Mouse (Mus musculus): ENCODE data around the gene Nmnat1.
A peak's percentile ranks its signal among the peaks of the same experiment; 100 is the strongest.

The Nmnat1 gene

GRCm38 (mm10) chr4:149485053-149485824, at the start of gene Nmnat1, which contains the start of gene Lzic:
Nmnat1 (minus strand) TSS chr4:149485202.
Lzic (plus strand) TSS chr4:149485229.
- DNase-seq (ENCODE audit: low spot score): peak; percentile 98

- DNase-seq (ENCODE audit: low spot score): no peak
Measured at GRCm38 (mm10) chr4:149529691-149530090, 44.7 kb upstream of the Nmnat1 start.

DNA sequence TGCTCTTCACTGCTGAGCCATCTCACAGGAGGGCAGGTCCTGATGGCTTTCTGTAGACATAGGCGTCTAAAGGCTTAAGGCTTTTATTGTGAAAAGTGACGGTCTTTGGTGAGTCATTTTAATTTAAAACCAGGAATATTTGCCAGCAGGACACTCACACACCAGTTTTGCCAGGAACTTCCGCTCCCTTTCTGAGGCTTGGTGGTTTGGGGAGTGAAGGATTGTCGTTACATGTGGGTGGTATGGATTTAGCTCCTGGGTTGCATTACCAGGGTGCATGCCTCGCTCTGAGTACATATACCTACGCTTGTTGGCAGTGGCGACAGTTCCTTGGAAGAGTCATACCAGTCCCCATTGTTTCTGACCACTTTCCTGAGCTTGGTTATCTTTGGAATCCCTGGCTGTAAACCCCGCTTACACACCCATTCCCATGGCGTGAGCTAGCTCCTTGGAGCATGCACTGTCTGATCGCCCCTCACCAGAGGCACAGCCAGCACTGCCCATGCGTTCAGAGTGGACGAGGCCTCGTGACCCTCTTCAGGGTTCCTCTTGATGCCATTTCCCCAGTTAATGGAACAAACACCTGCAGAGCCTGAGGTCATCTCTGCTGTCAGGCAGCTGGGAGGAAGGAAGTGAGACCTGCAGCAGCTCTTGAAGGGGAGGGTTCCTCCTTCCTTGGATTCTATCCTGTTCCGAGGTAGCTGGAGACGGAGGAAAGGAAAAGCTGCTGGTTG, 42.8 kb upstream of the Nmnat1 start:
- DNase-seq (ENCODE audit: low spot score): no peak

DNA sequence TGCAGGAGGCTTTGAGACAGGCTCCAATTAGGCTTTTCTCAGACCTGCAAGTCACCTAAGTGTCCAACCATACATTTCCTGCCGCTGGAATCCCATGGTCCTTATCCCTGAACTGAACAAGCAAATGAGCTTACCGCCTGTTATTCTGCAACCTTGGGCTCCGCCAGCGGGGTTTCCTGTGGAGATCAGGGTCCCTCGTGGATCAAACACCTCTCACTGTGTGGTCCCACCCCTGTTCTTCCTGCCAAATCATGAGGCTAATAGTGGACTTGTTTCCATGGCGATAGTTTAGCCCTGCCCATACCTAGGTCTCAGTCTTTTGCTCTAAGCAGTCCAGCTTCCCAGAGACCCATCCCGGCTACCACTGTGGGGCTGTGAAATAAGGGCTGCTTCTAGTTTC, 41.3 kb upstream of the Nmnat1 start:
- peak; percentile 42 for DNase-seq (ENCODE audit: low spot score)

GRCm38 (mm10) chr4:149525811-149526210, 40.8 kb upstream of the Nmnat1 start:
- no peak for DNase-seq (ENCODE audit: low spot score)

- DNase-seq (ENCODE audit: low spot score): no peak
Measured at GRCm38 (mm10) chr4:149525170-149525569, 40.2 kb upstream of the Nmnat1 start.

- no peak for DNase-seq (ENCODE audit: low spot score)
Measured at GRCm38 (mm10) chr4:149523961-149524360, 39.0 kb upstream of the Nmnat1 start.

DNA sequence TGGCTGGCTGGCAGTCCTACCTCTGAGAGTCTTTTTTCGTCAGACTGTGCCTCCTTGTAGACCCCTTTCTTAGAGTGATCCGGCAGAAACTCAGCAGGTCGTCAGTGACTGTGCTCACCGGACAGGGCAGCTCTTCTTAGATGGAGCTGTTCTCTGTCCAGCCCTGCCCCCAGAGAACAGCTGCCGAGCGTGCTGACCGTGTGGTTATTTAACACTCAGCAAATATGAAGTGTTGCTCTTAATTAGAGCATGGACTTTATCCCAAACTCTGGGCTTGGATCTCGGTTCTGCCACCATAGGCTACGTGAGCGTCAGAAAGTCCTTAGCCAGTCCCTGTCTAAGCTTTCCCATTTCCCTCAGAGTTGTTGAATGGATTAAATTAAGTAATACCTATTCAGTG, 36.3 kb upstream of the Nmnat1 start:
- no peak for DNase-seq (ENCODE audit: low spot score)

DNA sequence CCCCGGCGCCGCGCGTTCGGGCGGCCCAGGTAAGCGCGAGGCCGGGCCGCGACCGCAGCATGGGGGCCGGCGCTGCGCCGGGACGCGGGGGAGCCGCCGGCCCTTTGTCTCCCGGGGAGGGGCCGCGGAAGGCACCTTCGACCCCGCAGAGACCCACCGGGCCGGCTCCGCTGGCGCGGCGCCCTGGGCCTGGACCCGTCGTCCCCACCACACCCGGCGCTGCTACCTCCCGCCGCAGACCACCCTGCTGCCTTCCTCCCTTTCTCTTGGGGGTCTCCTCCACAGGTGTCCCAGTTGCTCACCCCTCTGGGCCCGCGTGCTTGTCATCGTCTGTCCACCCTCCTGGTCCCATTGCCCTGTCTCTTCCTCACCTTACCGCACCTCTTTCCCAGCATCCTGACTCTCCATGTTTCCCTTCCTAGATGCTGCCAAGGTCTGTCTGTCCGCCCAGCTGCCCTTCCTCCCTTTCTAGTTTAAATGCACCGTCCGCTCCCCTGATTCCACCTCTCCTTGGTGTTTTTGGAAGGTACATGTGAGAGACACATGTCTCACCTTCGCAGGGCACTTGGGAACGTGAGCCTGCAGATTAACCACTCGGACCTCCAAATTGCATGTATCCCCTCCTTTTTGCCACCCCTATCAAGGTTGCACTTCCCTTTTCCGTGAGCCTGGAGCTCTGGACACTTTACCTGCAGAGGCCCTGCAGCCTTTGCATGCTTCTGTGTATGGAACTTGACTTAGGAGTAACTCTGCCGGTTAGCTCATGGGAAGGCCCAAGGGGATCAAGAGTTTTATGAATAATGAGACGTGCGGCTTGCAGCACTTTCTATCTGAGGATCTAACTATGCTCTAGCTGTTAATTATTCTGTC, 33.6 kb upstream of the Nmnat1 start:
- DNase-seq (ENCODE audit: low spot score): no peak

GRCm38 (mm10) chr4:149517868-149518340, 32.9 kb upstream of the Nmnat1 start, which contains the start of gene Ctnnbip1:
Ctnnbip1 (plus strand) TSS chr4:149518236.
- peak; percentile 97 for DNase-seq (ENCODE audit: low spot score)

- DNase-seq (ENCODE audit: low spot score): no peak
Measured at GRCm38 (mm10) chr4:149515706-149516105, 30.7 kb upstream of the Nmnat1 start.

- no peak for DNase-seq (ENCODE audit: low spot score)
Measured at GRCm38 (mm10) chr4:149512072-149512471, 27.1 kb upstream of the Nmnat1 start.

DNA sequence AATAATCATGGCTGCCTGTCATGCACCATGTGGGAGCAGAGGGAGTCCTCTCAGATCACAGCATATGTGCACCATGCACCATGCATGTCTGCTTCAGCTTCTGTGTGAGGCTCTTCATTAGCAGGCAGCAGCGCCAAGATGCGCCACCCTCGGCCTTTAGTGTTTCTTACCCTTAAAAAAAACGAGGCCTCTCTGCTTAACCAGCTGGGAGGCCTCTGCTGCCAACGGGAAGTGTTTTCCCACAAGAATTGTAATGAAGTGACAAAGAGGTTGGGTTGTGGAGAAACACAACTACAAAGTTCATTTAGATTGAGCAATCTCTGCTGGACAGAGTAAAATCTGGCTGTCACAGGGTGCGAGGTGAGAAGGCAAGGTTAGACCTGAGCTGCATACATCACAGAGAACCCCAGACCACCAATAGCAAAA, 26.2 kb upstream of the Nmnat1 start:
- no peak for DNase-seq (ENCODE audit: low spot score)

GRCm38 (mm10) chr4:149506904-149507303, 21.9 kb upstream of the Nmnat1 start:
- no peak for DNase-seq (ENCODE audit: low spot score)

GRCm38 (mm10) chr4:149505261-149505967, 20.4 kb upstream of the Nmnat1 start:
- DNase-seq (ENCODE audit: low spot score): peak; percentile 40

DNA sequence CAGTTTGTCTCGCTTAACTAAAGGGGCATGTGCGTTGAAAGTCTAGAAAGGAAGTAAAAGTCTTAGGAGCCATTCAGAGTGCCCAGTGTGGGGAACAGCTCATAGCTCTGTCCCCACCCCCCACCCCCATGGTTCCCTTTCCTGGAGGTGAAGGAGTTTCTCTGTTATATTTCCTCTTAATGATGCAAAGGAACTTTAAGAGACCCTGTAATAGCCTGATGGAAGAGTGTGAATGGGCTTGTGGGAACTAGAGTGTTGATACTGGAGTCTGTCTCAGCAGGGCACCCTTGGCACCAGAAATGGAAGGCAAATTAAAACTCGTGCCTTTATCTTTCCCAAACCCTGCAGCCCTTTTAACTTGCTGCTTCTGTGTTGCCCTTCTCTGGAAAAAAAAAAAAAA, 19.9 kb upstream of the Nmnat1 start:
- no peak for DNase-seq (ENCODE audit: low spot score)

GRCm38 (mm10) chr4:149504363-149504762, 19.4 kb upstream of the Nmnat1 start:
- DNase-seq (ENCODE audit: low spot score): no peak

GRCm38 (mm10) chr4:149499790-149500189, 14.8 kb upstream of the Nmnat1 start:
- no peak for DNase-seq (ENCODE audit: low spot score)

DNA sequence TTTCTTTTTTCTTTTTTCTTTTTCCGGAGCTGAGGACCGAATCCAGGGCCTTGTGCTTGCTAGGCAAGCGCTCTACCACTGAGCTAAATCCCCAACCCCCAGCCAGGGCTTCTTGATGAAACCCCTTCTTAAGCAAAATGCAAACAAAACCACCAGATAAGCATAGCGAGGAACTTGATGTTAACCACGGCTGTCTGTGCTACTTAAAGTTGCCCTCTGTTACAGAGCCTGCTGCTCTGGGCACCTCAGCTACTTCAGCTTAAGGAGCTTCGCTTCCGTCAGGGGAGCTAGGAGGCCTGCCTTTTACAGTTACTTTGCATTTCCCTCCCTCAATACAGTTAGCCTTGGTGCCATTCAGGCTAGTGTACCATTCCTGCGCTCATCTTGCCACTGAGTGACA, 13.9 kb upstream of the Nmnat1 start:
- DNase-seq (ENCODE audit: low spot score): no peak

GRCm38 (mm10) chr4:149496612-149497011, 11.6 kb upstream of the Nmnat1 start:
- peak; percentile 48 for DNase-seq (ENCODE audit: low spot score)

- DNase-seq (ENCODE audit: low spot score): no peak
Measured at GRCm38 (mm10) chr4:149491151-149491550, 6.1 kb upstream of the Nmnat1 start.

Data from embryo, embryonic 10 days (tissue).